Mouse (Mus musculus) liver, embryonic 13.5 days (tissue): ENCODE measurements around the gene Riiad1. TPM values are rescaled to one million over a fixed set of nuclear protein-coding genes. Genes with fewer than 3 reads are reported as not detected.

Experiments used
- polyA plus RNA-seq: library from polyadenylated mRNA; unstranded; fragments of >200 nt; fragmentation: Nextera tagmentation; extraction: Ambion mirVana; gene quantifications from 2 replicates; pipeline ENCODE4 v1.2.1, GENCODE M21; 2015

Riiad1 gene
- polyA plus RNA-seq, 1 experiment from 2014 or later, result not detected

Other genes starting within 250 kb of the Riiad1 start
- gene Gm4778, start 216.3 kb downstream of the Riiad1 start, polyA plus RNA-seq, result not detected in 2 replicates
- 2.6 and 3.6 TPM in 2 replicates for gene Them4, start 170.3 kb downstream of the Riiad1 start, polyA plus RNA-seq
- not detected in 2 replicates for gene Them5, start 138.2 kb downstream of the Riiad1 start, polyA plus RNA-seq
- 0.22 TPM in 1 of 2 replicates, not detected in the other for gene C2cd4d, start 117.9 kb downstream of the Riiad1 start, polyA plus RNA-seq
- 0.58 and 0.65 TPM in 2 replicates for gene Rorc, start 107.5 kb downstream of the Riiad1 start, polyA plus RNA-seq
- 0.03 and 0.06 TPM in 2 replicates for gene Lingo4, start 81.8 kb downstream of the Riiad1 start, polyA plus RNA-seq
- gene Tdrkh, start 67.1 kb downstream of the Riiad1 start, polyA plus RNA-seq, result 9.5 and 13.9 TPM in 2 replicates
- gene Mrpl9, start 37.0 kb downstream of the Riiad1 start, polyA plus RNA-seq, result 47.5 and 52.5 TPM in 2 replicates
- gene Oaz3, start 36.4 kb downstream of the Riiad1 start, polyA plus RNA-seq, result 0.19 and 0.45 TPM in 2 replicates
- gene Celf3, start 2.0 kb downstream of the Riiad1 start, polyA plus RNA-seq, result 0.25 and 0.38 TPM in 2 replicates
- 17.1 and 18.7 TPM in 2 replicates for gene Snx27, start 102.4 kb upstream of the Riiad1 start, polyA plus RNA-seq
- not detected in 2 replicates for gene Gm10972, start 162.8 kb upstream of the Riiad1 start, polyA plus RNA-seq
- 4.7 and 5.3 TPM in 2 replicates for gene Tuft1, start 178.5 kb upstream of the Riiad1 start, polyA plus RNA-seq
- 6.7 and 8.5 TPM in 2 replicates for gene Selenbp2, start 213.2 kb upstream of the Riiad1 start, polyA plus RNA-seq